Mouse (Mus musculus) heart, postnatal 0 days (tissue): ENCODE results near the gene Pcsk2. TPM values are rescaled to one million over a fixed set of nuclear protein-coding genes. Genes with fewer than 3 reads are reported as not detected.
A peak's percentile ranks its signal among the peaks of the same experiment; 100 is the strongest.

Experiments used
- ATAC-seq: fragments of 200-750 bp; cut with Nextera tagmentation; 2 replicates; pipeline ENCODE4 v1.8.0; 2017; ENCODE audit warnings: low read depth, moderate number of reproducible peaks, moderate library complexity; ENCODE audit not compliant: insufficient read depth
- DNase-seq: peaks from one replicate; pipeline ENCODE4 v3.0.0-alpha.2; 2016; ENCODE audit warnings: low spot score
- H3K27ac ChIP-seq: fragments of 300-500 bp; sonication (generic); 2 replicates; pipeline ENCODE4 v1.5.1; 2014; ENCODE audit warnings: low read depth, mild to moderate bottlenecking
- H3K27me3 ChIP-seq: fragments of 300-500 bp; sonication (generic); 2 replicates; pipeline ENCODE4 v1.6.1; 2014; ENCODE audit warnings: low read length, mixed read lengths; ENCODE audit not compliant: control insufficient read depth, insufficient read depth
- H3K36me3 ChIP-seq: fragments of 300-500 bp; sonication (generic); replicated peaks from 2 replicates; pipeline ENCODE4 v1.6.1; 2014; ENCODE audit warnings: low read length, mixed read lengths; ENCODE audit not compliant: control insufficient read depth, insufficient read depth
- H3K4me1 ChIP-seq: fragments of 300-500 bp; sonication (generic); 2 replicates; pipeline ENCODE4 v1.6.1; 2014; ENCODE audit warnings: antibody characterized with exemption; ENCODE audit not compliant: control insufficient read depth, insufficient read depth
- H3K4me2 ChIP-seq: fragments of 300-500 bp; sonication (generic); 2 replicates; pipeline ENCODE4 v1.6.1; 2014; ENCODE audit warnings: low read depth, mild to moderate bottlenecking, low read length, moderate library complexity
- H3K4me3 ChIP-seq: fragments of 300-500 bp; sonication (generic); 2 replicates; pipeline ENCODE4 v1.5.1; 2014; ENCODE audit warnings: low read depth, low read length
- H3K9ac ChIP-seq: fragments of 300-500 bp; sonication (generic); replicated peaks from 2 replicates; pipeline ENCODE4 v1.6.1; 2014; ENCODE audit warnings: low read depth, low read length, mixed read lengths
- H3K9me3 ChIP-seq: fragments of 300-500 bp; sonication (generic); replicated peaks from 2 replicates; pipeline ENCODE4 v1.6.1; 2016; ENCODE audit warnings: low read length; ENCODE audit not compliant: control insufficient read depth
- CTCF ChIP-seq: IDR thresholded peaks from 2 replicates; pipeline ENCODE4 v1.5.1; 2016; ENCODE audit warnings: antibody characterized with exemption, control low read depth, low read depth
- EP300 ChIP-seq: IDR thresholded peaks from 2 replicates; pipeline ENCODE4 v1.6.1; 2016; ENCODE audit warnings: antibody characterized with exemption, low read depth
- WGBS: fragments of 180-500 bp; shearing (Covaris S2); extraction: QIAGEN DNeasy Blood & Tissue Kit; methylation state at CpG from one replicate; pipeline ENCODE4 v1.1.7; 2014; 5-methylcytosine and 5-hydroxymethylcytosine counted together
- polyA plus RNA-seq: library from polyadenylated mRNA; unstranded; fragments of >200 nt; fragmentation: Nextera tagmentation; extraction: Ambion mirVana; gene quantifications from 2 replicates; pipeline ENCODE4 v1.2.1, GENCODE M21; 2015
- total RNA-seq: library from RNA; depleted of rRNA; stranded (reverse); fragments of >200 nt; gene quantifications from 2 replicates; pipeline ENCODE4 v1.2.3, GENCODE M21; 2014; ENCODE audit warnings: low replicate concordance

Gene Pcsk2
- total and polyA plus RNA-seq, 2 experiments from 2014 or later, result 0.05 TPM; not detected in 1

DNA sequence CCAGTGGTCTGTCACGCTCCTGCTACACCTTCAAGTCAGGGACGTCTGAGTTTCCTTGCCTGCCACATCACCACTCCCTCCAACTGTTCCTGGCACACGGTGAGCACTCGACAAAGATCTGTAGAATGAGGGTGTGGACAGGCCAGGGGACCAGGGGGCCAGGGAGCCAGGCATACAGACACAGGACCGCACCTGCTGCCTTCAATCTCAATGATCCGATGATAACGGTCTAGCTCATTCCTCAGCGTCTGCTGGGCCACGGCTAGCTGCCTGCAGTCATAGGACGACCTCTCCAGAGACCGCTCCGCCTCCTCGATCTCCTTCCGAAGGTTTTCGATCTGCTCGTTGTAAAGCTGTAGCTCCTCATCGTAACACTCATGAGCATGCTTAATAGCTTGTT, 285.7 kb downstream of the Pcsk2 start:
- H3K27me3 ChIP-seq, result no peaks in the 10 kb centered on the region
- 53% methylated on average over 17 of the region's 17 CpGs for WGBS
- no peak overlapping the region for H3K27ac ChIP-seq
- ATAC-seq (no peak), DNase-seq (no peak)
- H3K4me1 ChIP-seq, result no peaks in the 10 kb centered on the region
- H3K9me3 ChIP-seq, result no peaks in the 10 kb centered on the region
- no peak overlapping the region for H3K9ac ChIP-seq
- no peak overlapping the region for H3K4me2 ChIP-seq
- H3K36me3 ChIP-seq, result no peaks in the 10 kb centered on the region
- no peak overlapping the region for H3K4me3 ChIP-seq
- no peak for TF ChIP-seq EP300
- no peak for TF ChIP-seq CTCF

DNA sequence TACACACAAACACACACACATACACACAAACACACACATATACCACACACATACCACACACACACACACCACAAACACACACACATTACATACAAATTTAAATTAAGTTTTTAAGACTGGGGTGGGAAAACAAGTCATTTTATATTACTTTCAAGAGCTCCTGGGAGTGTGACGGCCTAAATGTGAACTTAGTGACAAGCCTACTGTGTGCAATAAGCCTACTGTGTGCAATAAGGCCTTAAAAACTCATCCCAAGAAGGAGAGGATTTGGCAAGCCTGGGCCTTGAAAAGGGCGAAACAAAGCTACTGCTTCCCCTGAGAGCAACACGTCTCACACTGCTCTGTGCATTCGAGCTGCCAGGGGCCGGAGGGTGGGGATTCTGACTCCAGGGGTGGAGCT, 286.8 kb downstream of the Pcsk2 start:
- Histone ChIP-seq H3K4me2 (no peak overlapping the region), H3K9ac (no peak overlapping the region), H3K4me3 (no peak overlapping the region), H3K27ac (no peak overlapping the region), H3K36me3 (no peaks in the 10 kb centered on the region), H3K27me3 (no peaks in the 10 kb centered on the region), H3K9me3 (no peaks in the 10 kb centered on the region), H3K4me1 (no peaks in the 10 kb centered on the region)
- DNase-seq (no peak), ATAC-seq (no peak)
- WGBS, result 70% methylated on average over 5 of the region's 5 CpGs
- no peak for TF ChIP-seq CTCF
- TF ChIP-seq EP300, result no peak

DNA sequence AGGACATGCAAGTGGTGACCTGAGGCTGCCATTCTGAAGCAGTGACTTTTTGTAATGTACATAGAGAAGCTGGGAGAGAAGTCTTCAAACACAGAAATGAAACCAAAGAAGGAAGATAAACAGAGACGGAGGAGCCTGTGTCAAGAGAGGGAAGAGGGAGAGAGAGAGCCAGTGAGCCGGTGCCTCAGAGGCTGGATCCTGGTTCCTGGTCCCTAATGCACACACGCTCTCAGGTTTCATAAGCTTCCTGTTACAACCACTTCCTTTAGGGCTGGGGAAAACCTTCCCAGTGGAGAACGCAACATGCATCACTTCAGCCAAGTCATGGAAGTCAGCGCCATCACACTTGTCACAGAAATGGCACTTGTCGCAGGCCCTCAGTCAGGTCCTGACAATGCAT, 288.1 kb downstream of the Pcsk2 start:
- no peak for TF ChIP-seq EP300
- TF ChIP-seq CTCF, result no peak
- H3K4me1 ChIP-seq, result no peaks in the 10 kb centered on the region
- no peaks in the 10 kb centered on the region for H3K9me3 ChIP-seq
- ATAC-seq (no peak), DNase-seq (no peak)
- H3K27me3 ChIP-seq, result no peaks in the 10 kb centered on the region
- no peak overlapping the region for H3K9ac ChIP-seq
- H3K4me3 ChIP-seq, result no peak overlapping the region
- no peak overlapping the region for H3K27ac ChIP-seq
- no peaks in the 10 kb centered on the region for H3K36me3 ChIP-seq
- WGBS, result 62% methylated on average over 6 of the region's 6 CpGs
- no peak overlapping the region for H3K4me2 ChIP-seq

DNA sequence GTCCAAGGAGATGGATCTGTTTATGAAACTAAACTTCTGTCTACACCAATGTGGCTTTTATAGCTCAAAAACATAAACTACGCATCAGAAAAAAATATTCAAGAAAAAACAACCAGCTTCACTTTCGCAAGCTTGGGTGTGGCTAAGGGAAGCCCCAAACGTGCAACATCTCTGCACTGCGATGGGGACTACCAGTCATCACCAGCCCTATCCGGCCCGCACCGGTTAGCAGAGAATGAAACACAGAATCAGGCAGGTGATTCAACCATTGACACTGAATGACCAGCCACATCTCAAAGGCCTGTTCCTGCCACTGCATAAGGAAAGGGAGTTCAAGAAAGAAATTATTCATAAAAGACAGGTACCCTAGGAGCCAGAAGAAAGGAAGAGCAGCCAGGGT, 289.9 kb downstream of the Pcsk2 start:
- Histone ChIP-seq H3K9me3 (no peaks in the 10 kb centered on the region), H3K36me3 (no peaks in the 10 kb centered on the region), H3K9ac (no peak overlapping the region), H3K27me3 (no peaks in the 10 kb centered on the region), H3K27ac (no peak overlapping the region), H3K4me2 (no peak overlapping the region), H3K4me1 (no peaks in the 10 kb centered on the region), H3K4me3 (no peak overlapping the region)
- no peak for DNase-seq
- no peak for TF ChIP-seq EP300
- TF ChIP-seq CTCF, result no peak
- 79% methylated on average over 7 of the region's 7 CpGs for WGBS
- ATAC-seq, result no peak

DNA sequence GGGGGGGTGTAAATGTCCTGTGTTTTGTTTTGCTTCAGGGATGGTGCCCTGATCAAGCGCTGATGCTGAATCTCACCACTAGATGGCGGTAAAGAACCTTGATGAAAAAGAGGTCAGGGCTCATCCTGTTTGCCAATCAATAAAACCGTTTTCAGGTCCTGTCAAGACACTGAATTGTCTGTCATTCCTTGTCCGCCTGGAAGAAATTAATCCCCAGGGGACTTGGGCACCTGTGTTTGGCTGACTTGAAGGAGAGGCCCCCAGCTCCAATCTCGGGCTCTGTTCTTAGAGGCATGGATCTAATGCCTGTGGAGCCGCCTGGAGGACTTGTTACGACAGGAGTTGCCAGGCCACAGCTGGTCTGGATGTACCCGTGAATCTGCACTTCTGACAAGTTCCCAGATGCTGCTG, 291.3 kb downstream of the Pcsk2 start:
- peak overlapping the region; percentile 26 for H3K4me3 ChIP-seq
- ATAC-seq, result peak; percentile 56; the same call in 1 of the 2 replicates
- H3K9me3 ChIP-seq, result no peaks in the 10 kb centered on the region
- TF ChIP-seq EP300 (no peak), CTCF (peak; percentile 84)
- 3% methylated on average over 8 of the region's 8 CpGs for WGBS
- DNase-seq, result peak; percentile 64
- H3K27ac ChIP-seq, result no peak overlapping the region
- H3K9ac ChIP-seq, result no peak overlapping the region
- no peaks in the 10 kb centered on the region for H3K27me3 ChIP-seq
- H3K4me2 ChIP-seq, result peak overlapping the region; percentile 62
- no peaks in the 10 kb centered on the region for H3K36me3 ChIP-seq
- H3K4me1 ChIP-seq, result no peaks in the 10 kb centered on the region

DNA sequence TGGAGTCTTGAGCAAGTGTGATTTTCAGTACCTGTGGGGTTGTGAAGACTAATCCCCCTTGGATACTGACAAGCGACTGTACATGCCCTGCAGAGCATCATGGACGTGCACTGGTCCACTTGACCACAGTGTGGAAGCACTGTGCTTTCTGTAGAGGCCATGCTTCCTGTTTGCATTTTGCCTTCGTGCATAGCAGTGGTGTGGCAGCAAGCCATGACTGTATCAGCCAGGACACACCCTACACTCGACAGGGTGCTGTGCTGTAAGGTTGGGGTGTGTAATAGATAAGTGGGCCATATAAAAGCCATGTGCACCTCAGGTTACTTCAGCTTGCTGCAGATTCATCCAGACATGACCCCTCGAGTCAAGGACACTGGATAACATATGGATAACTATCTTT, 292.7 kb downstream of the Pcsk2 start:
- WGBS, result 24% methylated on average over 5 of the region's 5 CpGs
- Histone ChIP-seq H3K4me3 (no peak overlapping the region), H3K9ac (no peak overlapping the region), H3K36me3 (no peaks in the 10 kb centered on the region), H3K27ac (no peak overlapping the region), H3K4me1 (no peaks in the 10 kb centered on the region), H3K4me2 (no peak overlapping the region), H3K27me3 (no peaks in the 10 kb centered on the region), H3K9me3 (no peaks in the 10 kb centered on the region)
- ATAC-seq (peak; percentile 75), DNase-seq (peak; percentile 35)
- no peak for TF ChIP-seq EP300
- peak; percentile 64 for TF ChIP-seq CTCF
